Mouse (Mus musculus) neutrophil, adult 5-6 weeks (primary cell): ENCODE data around the gene 3830403N18Rik. TPM values are rescaled to one million over a fixed set of nuclear protein-coding genes. Genes with fewer than 3 reads are reported as not detected.
"Not testable (repeated sequence)": the region's sequence is repeated elsewhere in the genome, so short reads cannot be mapped to it uniquely, and the experiment has no call there.

ENCODE experiments used
- ATAC-seq: fragments of 151-379, 151-347 bp; 2 replicates; pipeline ENCODE4 v1.8.0; 2017; ENCODE audit warnings: mild to moderate bottlenecking, moderate TSS enrichment; ENCODE audit not compliant: insufficient number of reproducible peaks, poor library complexity, low FRiP score, severe bottlenecking; ENCODE audit errors: extremely low read depth
- total RNA-seq: library from RNA; stranded (forward); fragments of 200-1000 nt; gene quantifications from 2 replicates; pipeline ENCODE4 v1.2.3, GENCODE M21; 2017

Gene 3830403N18Rik
- total RNA-seq = 1.5 and 3.4 TPM in 2 replicates

GRCm38 (mm10) chrX:56136336-56136909 is at the start of gene 3830403N18Rik:
3830403N18Rik (plus strand) TSS chrX:56136572.
- ATAC-seq = not testable (repeated sequence)

- no peak for ATAC-seq
Observed at GRCm38 (mm10) chrX:56151396-56151795, 15.0 kb downstream of the 3830403N18Rik start.

- ATAC-seq = not testable (repeated sequence)
Observed at GRCm38 (mm10) chrX:56186449-56186848, 50.1 kb downstream of the 3830403N18Rik start.

Other genes starting within 250 kb of the 3830403N18Rik start
- not detected in 2 replicates for gene Gm773, start 76.3 kb downstream of the 3830403N18Rik start, total RNA-seq
- gene Zfp449, start 209.8 kb downstream of the 3830403N18Rik start, total RNA-seq = 0.12 TPM in 1 of 2 replicates, not detected in the other
- not detected in 2 replicates for gene Smim10l2a, start 238.0 kb downstream of the 3830403N18Rik start, total RNA-seq